Mouse (Mus musculus) cerebellum, adult 2 months (tissue): ENCODE data around the gene Zbtb16.

Experiments used
- CTCF ChIP-seq: fragments of 200-500 bp; IDR thresholded peaks from 2 replicates; pipeline ENCODE4 v1.5.1; 2011; ENCODE audit warnings: low read depth, mild to moderate bottlenecking, control low read depth, low read length, moderate library complexity, borderline replicate concordance; ENCODE audit not compliant: insufficient read depth
- POLR2A ChIP-seq: fragments of 200-500 bp; IDR thresholded peaks from 2 replicates; pipeline ENCODE4 v1.6.1; 2011; ENCODE audit warnings: low read length, control low read depth, borderline replicate concordance; ENCODE audit not compliant: insufficient read depth

DNA sequence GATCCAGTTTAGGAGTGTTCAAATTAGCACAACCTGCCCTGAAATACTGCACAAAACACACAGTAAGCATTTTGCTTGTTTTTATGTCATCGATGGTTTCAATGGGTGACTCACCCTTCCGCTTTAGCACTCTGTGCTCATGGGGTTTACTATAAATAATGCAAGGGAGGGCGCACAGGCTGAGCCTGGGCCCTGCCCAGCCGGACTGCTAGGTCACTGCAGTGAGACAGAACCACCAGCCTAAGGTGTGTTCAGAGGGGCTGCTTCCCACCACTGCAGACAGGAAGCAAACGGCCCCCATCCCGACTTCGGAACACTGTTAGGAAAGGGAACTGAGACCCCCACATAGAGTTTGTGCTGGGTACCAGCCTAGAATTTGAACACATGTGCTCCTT, 18.6 kb downstream of the Zbtb16 start:
- TF ChIP-seq CTCF: no peak
- no peak for TF ChIP-seq POLR2A
